Mouse (Mus musculus) right cerebral cortex, postnatal 4 days (tissue): ENCODE measurements at regions not wholly inside any gene's neighbourhood (a gene's known extent, or its start where the extent isn't known, plus 50 kb on each side); places are given as distances from the start of the nearest gene placed in this dataset.

Source experiments
- DNase-seq: peaks from one replicate; pipeline ENCODE4 v3.0.0-alpha.2; 2022

- no peak for DNase-seq
These were observed 166.1 kb upstream of the Tars start for GRCm38 (mm10) chr15:11565503-11566031.

- DNase-seq, result no peak
These were observed 153.1 kb upstream of the Tars start for GRCm38 (mm10) chr15:11552568-11552967.

GRCm38 (mm10) chr15:11552110-11552509, 152.6 kb upstream of the Tars start:
- no peak for DNase-seq

GRCm38 (mm10) chr15:11539485-11539884, 140.0 kb upstream of the Tars start:
- DNase-seq, result no peak

- DNase-seq, result no peak
These were observed 136.7 kb upstream of the Tars start for GRCm38 (mm10) chr15:11536076-11536620.

GRCm38 (mm10) chr15:11534404-11535251, 135.2 kb upstream of the Tars start:
- no peak for DNase-seq

- DNase-seq, result no peak
These were observed 134.2 kb upstream of the Tars start for GRCm38 (mm10) chr15:11533616-11534015.

- DNase-seq, result no peak
These were observed 133.6 kb upstream of the Tars start for GRCm38 (mm10) chr15:11533002-11533610.

- DNase-seq, result no peak
These were observed 133.1 kb upstream of the Tars start for GRCm38 (mm10) chr15:11532536-11532935.

- no peak for DNase-seq
These were observed 130.7 kb upstream of the Tars start for GRCm38 (mm10) chr15:11529819-11530810.

GRCm38 (mm10) chr15:11524337-11525106, 125.1 kb upstream of the Tars start:
- DNase-seq, result no peak

GRCm38 (mm10) chr15:11518565-11518964, 119.1 kb upstream of the Tars start:
- no peak for DNase-seq

GRCm38 (mm10) chr15:11517892-11518291, 118.4 kb upstream of the Tars start:
- DNase-seq, result no peak

GRCm38 (mm10) chr15:11505076-11505639, 105.7 kb upstream of the Tars start:
- no peak for DNase-seq

- peak; percentile 5 for DNase-seq
These were observed 97.0 kb upstream of the Tars start for GRCm38 (mm10) chr15:11496436-11496835.

- DNase-seq, result no peak
These were observed 89.7 kb upstream of the Tars start for GRCm38 (mm10) chr15:11489116-11489515.

- no peak for DNase-seq
These were observed 87.9 kb upstream of the Tars start for GRCm38 (mm10) chr15:11487268-11487783.

- no peak for DNase-seq
These were observed 84.5 kb upstream of the Tars start for GRCm38 (mm10) chr15:11483916-11484315.

- peak; percentile 37 for DNase-seq
These were observed 79.9 kb upstream of the Tars start for GRCm38 (mm10) chr15:11479166-11479944.

- DNase-seq, result no peak
These were observed 76.8 kb upstream of the Tars start for GRCm38 (mm10) chr15:11476248-11476647.
